Mouse (Mus musculus): ENCODE measurements around the gene Tex9.
"Not testable (repeated sequence)": the region's sequence is repeated elsewhere in the genome, so short reads cannot be mapped to it uniquely, and the experiment has no call there.

The Tex9 gene

DNA sequence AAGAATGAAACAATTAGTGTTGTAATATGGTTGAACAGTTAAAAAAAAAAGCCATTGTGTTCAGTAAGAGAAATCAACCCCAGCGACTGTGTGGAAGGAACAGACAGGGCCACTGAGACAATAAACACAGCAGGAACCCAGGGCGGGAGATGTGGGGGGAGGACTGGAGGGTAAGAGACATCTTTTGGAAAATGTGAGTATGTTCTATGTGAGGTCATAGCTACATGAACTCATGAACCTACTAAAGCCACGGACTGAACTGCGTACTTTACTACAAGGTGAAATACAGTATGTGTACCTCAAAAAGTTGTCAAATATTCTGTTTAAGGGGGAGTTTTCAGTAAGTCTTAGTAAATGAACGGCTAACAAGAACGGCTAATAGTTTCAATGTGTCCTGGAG, 14.7 kb downstream of the Tex9 start:
- DNase-seq: no peak

GRCm38 (mm10) chr9:72475511-72475910, 16.5 kb downstream of the Tex9 start:
- DNase-seq: no peak

DNA sequence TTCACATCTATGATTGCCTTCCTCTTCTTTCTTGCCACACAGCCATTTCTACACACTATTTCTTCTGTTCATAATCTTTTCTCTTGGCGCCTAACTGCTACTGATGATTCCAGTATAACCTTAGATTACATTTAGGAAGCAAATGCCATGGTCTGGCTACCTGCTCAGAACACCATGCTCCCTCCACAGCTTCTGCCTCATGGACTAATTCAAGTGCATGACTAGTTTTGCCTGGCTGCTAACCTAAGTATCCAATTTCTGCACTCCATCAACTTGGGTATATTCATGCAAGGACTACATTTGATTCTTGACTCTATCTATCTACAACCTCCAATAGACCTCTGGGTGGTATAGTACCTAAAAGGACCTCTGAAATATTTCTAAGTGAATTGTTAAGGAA, 22.2 kb downstream of the Tex9 start:
- DNase-seq: no peak

GRCm38 (mm10) chr9:72468616-72469015, 23.4 kb downstream of the Tex9 start:
- no peak for DNase-seq

GRCm38 (mm10) chr9:72467551-72468407, 24.2 kb downstream of the Tex9 start:
- no peak for DNase-seq

GRCm38 (mm10) chr9:72465754-72466181, 26.2 kb downstream of the Tex9 start:
- no peak for DNase-seq

GRCm38 (mm10) chr9:72464806-72465205, 27.2 kb downstream of the Tex9 start:
- no peak for DNase-seq

GRCm38 (mm10) chr9:72462427-72462826, 29.6 kb downstream of the Tex9 start:
- DNase-seq: no peak

DNA sequence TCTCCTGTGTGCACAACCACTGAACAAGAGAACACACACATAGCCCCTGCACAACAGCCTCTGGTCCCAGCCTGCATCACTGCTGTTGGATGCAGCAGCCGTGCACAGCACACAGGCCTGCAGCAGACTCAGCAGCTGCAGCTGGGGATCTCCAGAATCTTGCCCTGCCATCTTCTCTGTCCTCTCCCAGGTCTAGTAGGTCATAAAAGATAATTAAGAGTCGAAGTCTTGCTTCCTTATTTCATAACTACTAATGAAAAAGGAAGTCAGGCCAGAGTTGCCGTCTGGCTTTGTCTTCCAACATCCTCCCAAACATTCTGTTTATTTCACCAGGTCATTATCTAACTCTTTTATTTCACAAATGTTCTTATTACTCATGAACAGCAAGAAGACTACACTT, 31.2 kb downstream of the Tex9 start:
- no peak for DNase-seq

- no peak for DNase-seq
Measured at GRCm38 (mm10) chr9:72459703-72460102, 32.3 kb downstream of the Tex9 start.

GRCm38 (mm10) chr9:72458233-72458632, 33.8 kb downstream of the Tex9 start:
- peak; percentile 33 for DNase-seq

- no peak for DNase-seq
Measured at GRCm38 (mm10) chr9:72456374-72456773, 35.6 kb downstream of the Tex9 start.

DNA sequence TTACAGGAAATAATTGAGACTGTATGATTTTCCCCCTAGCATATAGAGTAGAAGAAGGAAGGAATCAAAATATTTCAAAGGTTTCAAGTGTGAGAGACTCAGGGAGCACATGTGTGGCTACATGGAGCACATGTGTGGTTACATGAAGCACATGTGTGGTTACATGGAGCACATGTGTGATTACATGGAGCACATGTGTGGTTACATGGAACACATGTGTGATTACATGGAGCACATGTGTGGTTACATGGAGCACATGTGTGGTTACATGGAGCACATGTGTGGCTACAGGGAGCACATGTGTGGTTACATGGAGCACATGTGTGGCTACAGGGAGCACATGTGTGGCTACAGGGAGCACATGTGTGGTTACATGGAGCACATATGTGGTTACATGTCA, 37.7 kb downstream of the Tex9 start:
- DNase-seq: not testable (repeated sequence)

DNA sequence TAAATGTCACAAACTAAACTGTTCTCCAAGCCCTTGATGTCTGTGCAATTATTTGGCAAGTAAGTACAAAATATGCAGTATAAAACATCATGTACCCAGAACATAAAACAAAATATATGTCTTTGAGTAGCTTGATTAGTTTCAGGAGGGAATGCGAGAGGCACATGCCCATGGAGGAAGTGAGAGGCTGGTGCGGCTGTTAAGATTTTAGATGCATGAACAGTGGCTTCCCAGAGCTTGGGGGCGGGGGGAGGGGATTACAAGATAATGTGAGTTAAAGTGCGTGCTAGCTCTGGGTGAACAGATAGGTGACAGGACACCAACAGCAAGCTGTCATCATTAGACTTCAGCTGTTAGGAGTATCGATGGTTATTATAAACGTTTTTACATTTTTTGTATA, 40.9 kb downstream of the Tex9 start:
- DNase-seq: no peak

DNA sequence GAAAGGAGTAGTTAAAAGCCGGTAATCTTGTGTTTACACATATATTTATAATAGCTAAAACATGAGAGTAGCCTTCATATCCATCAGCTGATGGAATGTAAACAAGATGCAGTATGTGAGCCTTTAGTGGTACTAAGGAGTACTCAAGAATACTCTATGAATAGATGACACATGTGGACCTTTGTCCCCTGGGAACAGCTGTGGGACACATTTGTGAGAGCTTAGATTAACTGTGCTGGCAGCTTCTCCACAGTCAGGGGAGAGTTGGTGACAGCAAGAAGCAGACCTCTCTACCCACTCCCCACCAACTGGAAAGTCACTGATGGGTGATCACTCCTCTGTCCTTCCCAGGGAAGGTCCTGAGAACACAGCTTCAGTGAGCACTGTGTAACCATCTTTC, 41.6 kb downstream of the Tex9 start:
- no peak for DNase-seq

GRCm38 (mm10) chr9:72449841-72450240, 42.2 kb downstream of the Tex9 start:
- DNase-seq: no peak

DNA sequence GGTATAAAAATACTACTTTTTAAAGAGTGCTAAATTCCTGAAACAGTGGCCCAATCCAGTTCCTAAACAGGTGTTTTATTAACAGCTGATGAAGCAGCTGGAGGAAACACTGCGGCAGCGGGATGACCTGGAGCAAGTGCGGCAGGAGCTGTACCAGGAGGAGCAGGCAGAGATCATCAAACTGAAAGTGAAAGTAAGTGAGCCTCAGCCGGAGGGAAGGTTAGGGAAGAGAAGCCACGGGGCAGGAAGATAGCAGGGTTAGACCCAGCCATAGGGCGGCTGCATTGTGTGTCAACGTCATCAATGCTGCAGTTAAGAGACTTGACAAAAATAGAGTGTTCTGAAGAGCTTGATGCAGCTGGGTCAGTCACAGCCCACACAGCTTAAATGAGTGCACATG, 42.6 kb downstream of the Tex9 start:
- no peak for DNase-seq

DNA sequence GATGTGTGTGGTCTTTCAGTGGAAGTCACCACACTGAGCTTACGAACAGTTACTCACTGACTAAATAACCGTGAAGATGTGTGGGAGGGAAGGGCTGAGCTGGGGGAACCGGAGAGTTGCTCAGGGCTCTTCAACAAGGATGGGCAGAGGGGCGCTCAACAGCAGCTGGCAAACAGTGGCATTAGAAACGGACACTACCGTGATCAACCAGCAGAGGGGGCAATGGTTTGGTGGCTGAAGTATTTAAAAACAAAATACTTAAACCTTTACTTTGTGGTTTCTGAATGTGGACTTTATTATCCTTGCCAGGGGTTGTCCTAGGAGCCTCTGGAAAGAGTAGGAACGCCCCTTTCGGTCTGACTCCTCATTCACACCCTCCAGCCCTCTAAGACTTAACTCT, 44.0 kb downstream of the Tex9 start:
- peak; percentile 6 for DNase-seq

GRCm38 (mm10) chr9:72441927-72442715, 49.9 kb downstream of the Tex9 start:
- DNase-seq: no peak

- DNase-seq: no peak
Measured at GRCm38 (mm10) chr9:72440948-72441926, 50.8 kb downstream of the Tex9 start.

DNA sequence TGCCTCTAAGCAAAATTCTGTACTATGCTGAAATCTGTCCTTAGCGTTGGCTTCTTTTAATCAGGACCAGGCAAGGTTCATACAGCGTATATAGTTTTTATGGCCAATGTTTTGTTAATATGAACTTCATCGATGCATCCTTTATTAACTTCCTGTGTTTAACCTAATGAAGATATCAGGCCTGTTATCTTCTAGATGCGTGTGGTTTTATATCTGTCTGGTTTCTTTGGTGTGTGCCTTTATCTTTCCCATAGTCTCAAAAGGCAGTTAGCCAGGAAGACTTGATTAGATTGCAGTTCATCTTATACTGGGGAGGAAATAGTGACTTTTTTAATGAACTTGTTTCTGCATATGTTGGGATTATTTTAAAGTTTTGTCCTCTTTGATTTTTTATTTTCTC, 51.7 kb downstream of the Tex9 start:
- no peak for DNase-seq

GRCm38 (mm10) chr9:72438749-72439148, 53.3 kb downstream of the Tex9 start:
- no peak for DNase-seq

All from cerebellum, adult 11 months (tissue).